Mouse (Mus musculus) olfactory bulb, adult 2 months (tissue): ENCODE measurements around the gene Npm1. TPM values are rescaled to one million over a fixed set of nuclear protein-coding genes. Genes with fewer than 3 reads are reported as not detected.

Experiments
- H3K27ac ChIP-seq: fragments of 200-500 bp; 2 replicates; pipeline ENCODE4 v1.5.1; 2012; ENCODE audit warnings: low read depth, low read length; ENCODE audit not compliant: insufficient read depth
- H3K4me1 ChIP-seq: fragments of 200-500 bp; 2 replicates; pipeline ENCODE4 v1.6.1; 2012; ENCODE audit warnings: low read length; ENCODE audit not compliant: control insufficient read depth, insufficient read depth
- H3K4me3 ChIP-seq: fragments of 200-500 bp; 2 replicates; pipeline ENCODE4 v1.5.1; 2012; ENCODE audit warnings: mild to moderate bottlenecking, low read depth, low read length, moderate library complexity; ENCODE audit not compliant: insufficient read depth
- CTCF ChIP-seq: fragments of 200-500 bp; IDR thresholded peaks from 2 replicates; pipeline ENCODE4 v1.5.1; 2012; ENCODE audit warnings: low read depth, mild to moderate bottlenecking, low read length, moderate library complexity; ENCODE audit not compliant: insufficient read depth
- POLR2A ChIP-seq: fragments of 200-500 bp; IDR thresholded peaks from 2 replicates; pipeline ENCODE4 v1.6.1; 2012; ENCODE audit warnings: mild to moderate bottlenecking, low read depth, low read length, moderate library complexity; ENCODE audit not compliant: insufficient read depth
- WGBS: fragments of 180-500 bp; shearing (Covaris S2); methylation state at CpG from one replicate; pipeline ENCODE4 v1.1.7; 2018; 5-methylcytosine and 5-hydroxymethylcytosine counted together
- polyA plus RNA-seq: library from polyadenylated mRNA; stranded (reverse); fragments of >200 nt; gene quantifications from 2 replicates; pipeline ENCODE4 v1.2.4, GENCODE M21; 2012; ENCODE audit warnings: low replicate concordance; ENCODE audit not compliant: missing spikeins, insufficient read depth, insufficient read length

Npm1 gene
- polyA plus RNA-seq, 1 experiment: 551 TPM

GRCm38 (mm10) chr11:33122575-33123268 is 40.3 kb downstream of the Npm1 start:
- Histone ChIP-seq H3K4me3 (no peak overlapping the region; the same call in 1 of the 2 replicates), H3K27ac (no peak overlapping the region)
- 10% methylated on average over 37 of the region's 37 CpGs for WGBS

GRCm38 (mm10) chr11:33119556-33119955 is 43.5 kb downstream of the Npm1 start:
- WGBS: 73% methylated on average over 8 of the region's 8 CpGs
- H3K4me3 ChIP-seq: no peak overlapping the region
- no peak overlapping the region for H3K27ac ChIP-seq
- H3K4me1 ChIP-seq: peaks cover 8% of the 10 kb centered on the region; the same call in 1 of the 2 replicates
- TF ChIP-seq CTCF (no peak), POLR2A (no peak)

More at GRCm38 (mm10) chr11:33122575-33123268, 40.3 kb downstream of the Npm1 start:
- H3K4me1 ChIP-seq: peaks cover 8% of the 10 kb centered on the region; the same call in 1 of the 2 replicates
- TF ChIP-seq POLR2A: no peak
- no peak for TF ChIP-seq CTCF

- Histone ChIP-seq H3K4me3 (no peak overlapping the region), H3K4me1 (peaks cover 8% of the 10 kb centered on the region; the same call in 1 of the 2 replicates), H3K27ac (no peak overlapping the region)
- 90% methylated on average over 7 of the region's 7 CpGs for WGBS
- TF ChIP-seq POLR2A: no peak
- TF ChIP-seq CTCF: no peak
These were observed 43.9 kb downstream of the Npm1 start for GRCm38 (mm10) chr11:33119116-33119515.

- no peak overlapping the region for H3K27ac ChIP-seq
- TF ChIP-seq CTCF: no peak
- TF ChIP-seq POLR2A: no peak
- H3K4me3 ChIP-seq: no peak overlapping the region
- 84% methylated on average over 6 of the region's 6 CpGs for WGBS
- H3K4me1 ChIP-seq: peaks cover 8% of the 10 kb centered on the region; the same call in 1 of the 2 replicates
These were observed 44.5 kb downstream of the Npm1 start for GRCm38 (mm10) chr11:33118480-33118879.

GRCm38 (mm10) chr11:33115796-33116195 is 47.2 kb downstream of the Npm1 start:
- H3K27ac ChIP-seq: no peak overlapping the region
- no peaks in the 10 kb centered on the region for H3K4me1 ChIP-seq
- no peak overlapping the region for H3K4me3 ChIP-seq
- TF ChIP-seq CTCF: no peak
- whole genome bisulfite sequencing: 87% methylated on average over 3 of the region's 3 CpGs

GRCm38 (mm10) chr11:33112407-33112806 is 50.6 kb downstream of the Npm1 start:
- no peak overlapping the region for H3K4me3 ChIP-seq
- no peak overlapping the region for H3K27ac ChIP-seq
- no peaks in the 10 kb centered on the region for H3K4me1 ChIP-seq
- 24% methylated on average over 1 of the region's 1 CpGs for WGBS
- TF ChIP-seq POLR2A: no peak
- TF ChIP-seq CTCF: no peak

GRCm38 (mm10) chr11:33110111-33110510 is 52.9 kb downstream of the Npm1 start:
- WGBS: 88% methylated on average over 2 of the region's 2 CpGs
- TF ChIP-seq POLR2A (no peak), CTCF (no peak)
- H3K27ac ChIP-seq: no peak overlapping the region
- no peak overlapping the region for H3K4me3 ChIP-seq
- H3K4me1 ChIP-seq: no peaks in the 10 kb centered on the region

GRCm38 (mm10) chr11:33107540-33107939 is 55.5 kb downstream of the Npm1 start:
- H3K4me3 ChIP-seq: no peak overlapping the region
- H3K27ac ChIP-seq: no peak overlapping the region
- H3K4me1 ChIP-seq: no peaks in the 10 kb centered on the region
- TF ChIP-seq POLR2A: no peak
- no peak for TF ChIP-seq CTCF
- WGBS: 82% methylated on average over 3 of the region's 3 CpGs

GRCm38 (mm10) chr11:33104911-33105316 is 58.1 kb downstream of the Npm1 start:
- H3K27ac ChIP-seq: no peak overlapping the region
- H3K4me3 ChIP-seq: no peak overlapping the region
- H3K4me1 ChIP-seq: peaks cover 5% of the 10 kb centered on the region
- WGBS: 44% methylated on average over 8 of the region's 8 CpGs
- TF ChIP-seq CTCF (no peak), POLR2A (no peak)
